Mouse (Mus musculus) MEL (cell line): ENCODE measurements around the gene Myo1c. TPM values are rescaled to one million over a fixed set of nuclear protein-coding genes. Genes with fewer than 3 reads are reported as not detected.
A peak's percentile ranks its signal among the peaks of the same experiment; 100 is the strongest.

ENCODE experiments used
- DNase-seq: peaks from one replicate; pipeline ENCODE4 v3.0.0; 2011; ENCODE audit warnings: low read depth, low spot score
- H3K27ac ChIP-seq: 2 replicates; pipeline ENCODE4 v1.5.1; 2012; ENCODE audit warnings: low read depth, mild to moderate bottlenecking, control low read depth, low read length, moderate library complexity; ENCODE audit not compliant: control insufficient read depth
- H3K27me3 ChIP-seq, 2 experiments: fragments of 150-350 bp in 1 of 2; sonication (generic) in 1 of 2; 2 replicates each; pipeline ENCODE4 v1.6.1; 2012; ENCODE audit warnings: low read length in 2 of 2, mild to moderate bottlenecking in 2 of 2, improper control_type of control experiment in 1 of 2, moderate library complexity in 1 of 2; ENCODE audit not compliant: insufficient read depth in 2 of 2, control insufficient read depth in 1 of 2
- H3K36me3 ChIP-seq, 2 experiments: 2 replicates each; pipeline ENCODE4 v1.6.1; 2012 to 2014; ENCODE audit warnings: low read length in 2 of 2, improper control_type of control experiment in 1 of 2, inconsistent platforms in 1 of 2, mild to moderate bottlenecking in 1 of 2; ENCODE audit not compliant: insufficient read depth in 2 of 2, control insufficient read depth in 1 of 2
- H3K4me1 ChIP-seq, 2 experiments: fragments of 150-350 bp in 1 of 2; sonication (generic) in 1 of 2; 2 replicates each; pipeline ENCODE4 v1.6.1; 2012; ENCODE audit warnings: low read length in 2 of 2, improper control_type of control experiment in 1 of 2, mild to moderate bottlenecking in 1 of 2; ENCODE audit not compliant: insufficient read depth in 2 of 2, control insufficient read depth in 1 of 2
- H3K4me3 ChIP-seq, 2 experiments: fragments of 150-350 bp in 1 of 2; sonication (generic) in 1 of 2; 2 replicates each; pipeline ENCODE4 v1.5.1; 2012; ENCODE audit warnings: low read depth in 2 of 2, low read length in 2 of 2, mild to moderate bottlenecking in 2 of 2, moderate library complexity in 2 of 2, control low read depth in 1 of 2, improper control_type of control experiment in 1 of 2; ENCODE audit not compliant: control insufficient read depth in 1 of 2, insufficient read depth in 1 of 2
- H3K79me2 ChIP-seq: 2 replicates; pipeline ENCODE4 v1.6.1; 2012; ENCODE audit warnings: mild to moderate bottlenecking, low read length, moderate library complexity; ENCODE audit not compliant: control insufficient read depth, poor library complexity, insufficient read depth
- H3K9ac ChIP-seq: 2 replicates; pipeline ENCODE4 v1.6.1; 2012; ENCODE audit warnings: low read depth, mild to moderate bottlenecking, control low read depth, low read length, moderate library complexity; ENCODE audit not compliant: control insufficient read depth, poor library complexity, severe bottlenecking
- H3K9me3 ChIP-seq: fragments of 150-350 bp; sonication (generic); replicated peaks from 2 replicates; pipeline ENCODE4 v1.6.1; 2012; ENCODE audit warnings: mild to moderate bottlenecking, low read length, improper control_type of control experiment, moderate library complexity; ENCODE audit not compliant: insufficient read depth
- BHLHE40 ChIP-seq: IDR thresholded peaks from 2 replicates; pipeline ENCODE4 v1.6.1; 2012; ENCODE audit warnings: low read depth, mild to moderate bottlenecking, inconsistent platforms, low read length, improper control_type of control experiment, borderline replicate concordance
- CHD1 ChIP-seq: IDR thresholded peaks from 2 replicates; pipeline ENCODE4 v1.6.1; 2012; ENCODE audit warnings: low read depth, mild to moderate bottlenecking, inconsistent platforms, low read length, improper control_type of control experiment
- CHD2 ChIP-seq: IDR thresholded peaks from 2 replicates; pipeline ENCODE4 v1.6.1; 2011; ENCODE audit warnings: low read length, improper control_type of control experiment
- CTCF ChIP-seq, 3 experiments: IDR thresholded peaks in 2 of 3; conservative IDR thresholded peaks in 1 of 3; 2 replicates each; pipeline ENCODE4 v1.5.1; 2011 to 2012; ENCODE audit warnings: low read length in 3 of 3, low read depth in 2 of 3, mild to moderate bottlenecking in 2 of 3, improper control_type of control experiment in 1 of 3, inconsistent platforms in 1 of 3, mixed read lengths in 1 of 3, moderate library complexity in 1 of 3; ENCODE audit not compliant: control insufficient read depth in 1 of 3, insufficient read depth in 1 of 3, poor library complexity in 1 of 3, severe bottlenecking in 1 of 3
- E2F4 ChIP-seq: IDR thresholded peaks from 2 replicates; pipeline ENCODE4 v1.6.1; 2011; ENCODE audit warnings: low read depth, low read length, improper control_type of control experiment, borderline replicate concordance
- ELF1 ChIP-seq: IDR thresholded peaks from 2 replicates; pipeline ENCODE4 v1.6.1; 2014; ENCODE audit warnings: low read depth, mild to moderate bottlenecking, inconsistent platforms, low read length, improper control_type of control experiment, moderate library complexity
- ETS1 ChIP-seq: IDR thresholded peaks from 2 replicates; pipeline ENCODE4 v1.6.1; 2012; ENCODE audit warnings: low read depth, mild to moderate bottlenecking, inconsistent platforms, low read length, improper control_type of control experiment, moderate library complexity
- HCFC1 ChIP-seq: IDR thresholded peaks from 2 replicates; pipeline ENCODE4 v1.6.1; 2012; ENCODE audit warnings: low read depth, mild to moderate bottlenecking, inconsistent platforms, low read length, improper control_type of control experiment, moderate library complexity
- JUND ChIP-seq: IDR thresholded peaks from 2 replicates; pipeline ENCODE4 v1.6.1; 2011; ENCODE audit warnings: low read depth, mild to moderate bottlenecking, improper control_type of control experiment, low read length
- MAFK ChIP-seq: IDR thresholded peaks from 2 replicates; pipeline ENCODE4 v1.6.1; 2011; ENCODE audit warnings: low read depth, mild to moderate bottlenecking, low read length, improper control_type of control experiment, borderline replicate concordance
- MAX ChIP-seq: IDR thresholded peaks from 2 replicates; pipeline ENCODE4 v1.6.1; 2011; ENCODE audit warnings: low read length, improper control_type of control experiment
- MAZ ChIP-seq: IDR thresholded peaks from 2 replicates; pipeline ENCODE4 v1.6.1; 2012; ENCODE audit warnings: low read depth, mild to moderate bottlenecking, inconsistent platforms, low read length, improper control_type of control experiment
- MXI1 ChIP-seq: IDR thresholded peaks from 2 replicates; pipeline ENCODE4 v1.6.1; 2011; ENCODE audit warnings: mild to moderate bottlenecking, low read depth, low read length, improper control_type of control experiment
- MYB ChIP-seq: IDR thresholded peaks from 2 replicates; pipeline ENCODE4 v1.6.1; 2011; ENCODE audit warnings: mild to moderate bottlenecking, low read depth, low read length, improper control_type of control experiment
- POLR2AphosphoS2 ChIP-seq: IDR thresholded peaks from 2 replicates; pipeline ENCODE4 v1.6.1; 2011; ENCODE audit warnings: low read length, improper control_type of control experiment
- POLR2AphosphoS5 ChIP-seq: IDR thresholded peaks from 2 replicates; pipeline ENCODE4 v1.6.1; 2012; ENCODE audit warnings: low read depth, borderline replicate concordance, mild to moderate bottlenecking, inconsistent platforms, low read length, moderate library complexity, mixed read lengths
- RAD21 ChIP-seq: IDR thresholded peaks from 2 replicates; pipeline ENCODE4 v1.6.1; 2011; ENCODE audit warnings: mild to moderate bottlenecking, low read depth, low read length, improper control_type of control experiment
- RCOR1 ChIP-seq: IDR thresholded peaks from 2 replicates; pipeline ENCODE4 v1.6.1; 2012; ENCODE audit warnings: low read depth, mild to moderate bottlenecking, inconsistent platforms, low read length, improper control_type of control experiment
- TAL1 ChIP-seq: IDR thresholded peaks from 2 replicates; pipeline ENCODE4 v1.6.1; 2012; ENCODE audit warnings: mild to moderate bottlenecking, inconsistent platforms, low read length, moderate library complexity, mixed read lengths
- TBP ChIP-seq: IDR thresholded peaks from 2 replicates; pipeline ENCODE4 v1.8.0; 2011; ENCODE audit warnings: low read depth, low read length, improper control_type of control experiment
- USF1 ChIP-seq: IDR thresholded peaks from 2 replicates; pipeline ENCODE4 v1.6.1; 2014; ENCODE audit warnings: low read depth, mild to moderate bottlenecking, inconsistent platforms, low read length, improper control_type of control experiment, moderate library complexity
- ZKSCAN1 ChIP-seq: IDR thresholded peaks from 2 replicates; pipeline ENCODE4 v1.6.1; 2012; ENCODE audit warnings: low read depth, mild to moderate bottlenecking, inconsistent platforms, low read length, improper control_type of control experiment, moderate library complexity
- ZMIZ1 ChIP-seq: IDR thresholded peaks from 2 replicates; pipeline ENCODE4 v1.6.1; 2012; ENCODE audit warnings: low read depth, mild to moderate bottlenecking, inconsistent platforms, low read length, improper control_type of control experiment, moderate library complexity
- polyA plus RNA-seq, 2 experiments: library from polyadenylated mRNA; stranded (reverse) in 1 of 2; unstranded in 1 of 2; fragments of >175 nt in 1 of 2; fragments of >200 nt in 1 of 2; gene quantifications; 2 replicates each; pipeline versions ENCODE4 v1.2.1 to v1.2.4; 2012; ENCODE audit warnings: low replicate concordance in 2 of 2, low read depth in 1 of 2; ENCODE audit not compliant: insufficient read length in 2 of 2, insufficient read depth in 1 of 2, missing spikeins in 1 of 2
- total RNA-seq: library from RNA; depleted of rRNA; stranded (reverse); fragments of 300-350 nt; gene quantifications from 2 replicates; pipeline ENCODE4 v1.2.3, GENCODE M21; 2012

The Myo1c gene
- total and polyA plus RNA-seq, 3 experiments = 33.2 to 45.6 TPM; not detected in 1

- TF ChIP-seq BHLHE40 (no peak), ETS1 (no peak), MAFK (no peak), CTCF (IDR thresholded peaks at IDR 0.05 in 2 of 3, conservative IDR thresholded peaks at IDR 0.05 in 1 of 3; ENCODE audit: control insufficient read depth in 1 of 3, insufficient read depth in 1 of 3, low read depth in 2 of 3, low read length in 3 of 3, poor library complexity in 1 of 3, severe bottlenecking in 1 of 3) (no peak), HCFC1 (no peak), E2F4 (no peak), CHD2 (no peak), MXI1 (no peak), POLR2AphosphoS2 (peak; percentile 3; the same call in 1 of the 2 replicates)
- Histone ChIP-seq H3K4me3 (no peak overlapping the region), H3K36me3 (peaks cover 0 to 8% of the 10 kb centered on the region in 2 experiments; a peak in 3 of 4 replicates), H3K27me3 (no peaks in the 10 kb centered on the region), H3K4me1 (peaks cover 2 to 9% of the 10 kb centered on the region in 2 experiments), H3K27ac (no peak overlapping the region), H3K79me2 (no peaks in the 10 kb centered on the region), H3K9ac (no peak overlapping the region), H3K9me3 (no peaks in the 10 kb centered on the region)
- no peak for DNase-seq
Observed at GRCm38 (mm10) chr11:75673411-75673810, 23.1 kb downstream of the Myo1c start.

GRCm38 (mm10) chr11:75674875-75675274 is 24.6 kb downstream of the Myo1c start:
- TF ChIP-seq MYB (no peak), MAZ (no peak), ELF1 (no peak), USF1 (no peak), RAD21 (no peak), RCOR1 (no peak), POLR2AphosphoS5 (no peak), MAX (no peak), ETS1 (no peak), TAL1 (no peak), ZMIZ1 (no peak), CTCF (IDR thresholded peaks at IDR 0.05 in 2 of 3, conservative IDR thresholded peaks at IDR 0.05 in 1 of 3; ENCODE audit: control insufficient read depth in 1 of 3, insufficient read depth in 1 of 3, low read depth in 2 of 3, low read length in 3 of 3, poor library complexity in 1 of 3, severe bottlenecking in 1 of 3) (no peak), TBP (no peak), HCFC1 (no peak), POLR2AphosphoS2 (no peak), CHD1 (no peak), JUND (no peak), ZKSCAN1 (no peak), CHD2 (no peak)
- no peaks in the 10 kb centered on the region for H3K9me3 ChIP-seq
- H3K4me3 ChIP-seq = no peak overlapping the region
- peaks cover 8% of the 10 kb centered on the region for H3K79me2 ChIP-seq
- no peaks in the 10 kb centered on the region for H3K27me3 ChIP-seq
- H3K9ac ChIP-seq = no peak overlapping the region
- H3K36me3 ChIP-seq = peaks cover 0 to 9% of the 10 kb centered on the region in 2 experiments; a peak in 3 of 4 replicates
- no peak overlapping the region for H3K27ac ChIP-seq
- H3K4me1 ChIP-seq = peaks cover 3 to 9% of the 10 kb centered on the region in 2 experiments; a peak in 3 of 4 replicates
- no peak for DNase-seq
